Mouse (Mus musculus) MEL (cell line): ENCODE results near the gene Tnfrsf23. TPM values are rescaled to one million over a fixed set of nuclear protein-coding genes. Genes with fewer than 3 reads are reported as not detected.
"Not testable (repeated sequence)": the region's sequence is repeated elsewhere in the genome, so short reads cannot be mapped to it uniquely, and the experiment has no call there.

Source experiments
- DNase-seq: peaks from one replicate; pipeline ENCODE4 v3.0.0; 2011; ENCODE audit warnings: low read depth, low spot score
- H3K27ac ChIP-seq: 2 replicates; pipeline ENCODE4 v1.5.1; 2012; ENCODE audit warnings: low read depth, mild to moderate bottlenecking, control low read depth, low read length, moderate library complexity; ENCODE audit not compliant: control insufficient read depth
- H3K27me3 ChIP-seq, 2 experiments: fragments of 150-350 bp in 1 of 2; sonication (generic) in 1 of 2; 2 replicates each; pipeline ENCODE4 v1.6.1; 2012; ENCODE audit warnings: low read length in 2 of 2, mild to moderate bottlenecking in 2 of 2, improper control_type of control experiment in 1 of 2, moderate library complexity in 1 of 2; ENCODE audit not compliant: insufficient read depth in 2 of 2, control insufficient read depth in 1 of 2
- H3K36me3 ChIP-seq, 2 experiments: 2 replicates each; pipeline ENCODE4 v1.6.1; 2012 to 2014; ENCODE audit warnings: low read length in 2 of 2, improper control_type of control experiment in 1 of 2, inconsistent platforms in 1 of 2, mild to moderate bottlenecking in 1 of 2; ENCODE audit not compliant: insufficient read depth in 2 of 2, control insufficient read depth in 1 of 2
- H3K4me1 ChIP-seq, 2 experiments: fragments of 150-350 bp in 1 of 2; sonication (generic) in 1 of 2; 2 replicates each; pipeline ENCODE4 v1.6.1; 2012; ENCODE audit warnings: low read length in 2 of 2, improper control_type of control experiment in 1 of 2, mild to moderate bottlenecking in 1 of 2; ENCODE audit not compliant: insufficient read depth in 2 of 2, control insufficient read depth in 1 of 2
- H3K4me3 ChIP-seq, 2 experiments: fragments of 150-350 bp in 1 of 2; sonication (generic) in 1 of 2; 2 replicates each; pipeline ENCODE4 v1.5.1; 2012; ENCODE audit warnings: low read depth in 2 of 2, low read length in 2 of 2, mild to moderate bottlenecking in 2 of 2, moderate library complexity in 2 of 2, control low read depth in 1 of 2, improper control_type of control experiment in 1 of 2; ENCODE audit not compliant: control insufficient read depth in 1 of 2, insufficient read depth in 1 of 2
- H3K79me2 ChIP-seq: 2 replicates; pipeline ENCODE4 v1.6.1; 2012; ENCODE audit warnings: mild to moderate bottlenecking, low read length, moderate library complexity; ENCODE audit not compliant: control insufficient read depth, poor library complexity, insufficient read depth
- H3K9ac ChIP-seq: 2 replicates; pipeline ENCODE4 v1.6.1; 2012; ENCODE audit warnings: low read depth, mild to moderate bottlenecking, control low read depth, low read length, moderate library complexity; ENCODE audit not compliant: control insufficient read depth, poor library complexity, severe bottlenecking
- H3K9me3 ChIP-seq: fragments of 150-350 bp; sonication (generic); replicated peaks from 2 replicates; pipeline ENCODE4 v1.6.1; 2012; ENCODE audit warnings: mild to moderate bottlenecking, low read length, improper control_type of control experiment, moderate library complexity; ENCODE audit not compliant: insufficient read depth
- BHLHE40 ChIP-seq: IDR thresholded peaks from 2 replicates; pipeline ENCODE4 v1.6.1; 2012; ENCODE audit warnings: low read depth, mild to moderate bottlenecking, inconsistent platforms, low read length, improper control_type of control experiment, borderline replicate concordance
- CHD1 ChIP-seq: IDR thresholded peaks from 2 replicates; pipeline ENCODE4 v1.6.1; 2012; ENCODE audit warnings: low read depth, mild to moderate bottlenecking, inconsistent platforms, low read length, improper control_type of control experiment
- HCFC1 ChIP-seq: IDR thresholded peaks from 2 replicates; pipeline ENCODE4 v1.6.1; 2012; ENCODE audit warnings: low read depth, mild to moderate bottlenecking, inconsistent platforms, low read length, improper control_type of control experiment, moderate library complexity
- KAT2A ChIP-seq: conservative IDR thresholded peaks from 2 replicates; pipeline ENCODE4 v1.6.1; 2012; ENCODE audit warnings: low read depth, low read length, improper control_type of control experiment, inconsistent platforms
- MAFK ChIP-seq: IDR thresholded peaks from 2 replicates; pipeline ENCODE4 v1.6.1; 2011; ENCODE audit warnings: low read depth, mild to moderate bottlenecking, low read length, improper control_type of control experiment, borderline replicate concordance
- POLR2A ChIP-seq, 2 experiments: IDR thresholded peaks; 2 replicates each; pipeline ENCODE4 v1.6.1; 2011 to 2012; ENCODE audit warnings: low read length in 2 of 2, mild to moderate bottlenecking in 2 of 2, control low read depth in 1 of 2, improper control_type of control experiment in 1 of 2, low read depth in 1 of 2, moderate library complexity in 1 of 2; ENCODE audit not compliant: control insufficient read depth in 1 of 2, insufficient read depth in 1 of 2, poor library complexity in 1 of 2
- POLR2AphosphoS2 ChIP-seq: IDR thresholded peaks from 2 replicates; pipeline ENCODE4 v1.6.1; 2011; ENCODE audit warnings: low read length, improper control_type of control experiment
- POLR2AphosphoS5 ChIP-seq: IDR thresholded peaks from 2 replicates; pipeline ENCODE4 v1.6.1; 2012; ENCODE audit warnings: low read depth, borderline replicate concordance, mild to moderate bottlenecking, inconsistent platforms, low read length, moderate library complexity, mixed read lengths
- RAD21 ChIP-seq: IDR thresholded peaks from 2 replicates; pipeline ENCODE4 v1.6.1; 2011; ENCODE audit warnings: mild to moderate bottlenecking, low read depth, low read length, improper control_type of control experiment
- TAL1 ChIP-seq: IDR thresholded peaks from 2 replicates; pipeline ENCODE4 v1.6.1; 2012; ENCODE audit warnings: mild to moderate bottlenecking, inconsistent platforms, low read length, moderate library complexity, mixed read lengths
- TBP ChIP-seq: IDR thresholded peaks from 2 replicates; pipeline ENCODE4 v1.8.0; 2011; ENCODE audit warnings: low read depth, low read length, improper control_type of control experiment
- USF1 ChIP-seq: IDR thresholded peaks from 2 replicates; pipeline ENCODE4 v1.6.1; 2014; ENCODE audit warnings: low read depth, mild to moderate bottlenecking, inconsistent platforms, low read length, improper control_type of control experiment, moderate library complexity
- ZKSCAN1 ChIP-seq: IDR thresholded peaks from 2 replicates; pipeline ENCODE4 v1.6.1; 2012; ENCODE audit warnings: low read depth, mild to moderate bottlenecking, inconsistent platforms, low read length, improper control_type of control experiment, moderate library complexity
- polyA plus RNA-seq, 2 experiments: library from polyadenylated mRNA; stranded (reverse) in 1 of 2; unstranded in 1 of 2; fragments of >175 nt in 1 of 2; fragments of >200 nt in 1 of 2; gene quantifications; 2 replicates each; pipeline versions ENCODE4 v1.2.1 to v1.2.4; 2012; ENCODE audit warnings: low replicate concordance in 2 of 2, low read depth in 1 of 2; ENCODE audit not compliant: insufficient read length in 2 of 2, insufficient read depth in 1 of 2, missing spikeins in 1 of 2
- total RNA-seq: library from RNA; depleted of rRNA; stranded (reverse); fragments of 300-350 nt; gene quantifications from 2 replicates; pipeline ENCODE4 v1.2.3, GENCODE M21; 2012

Gene Tnfrsf23
- total and polyA plus RNA-seq, 3 experiments = not detected

DNA sequence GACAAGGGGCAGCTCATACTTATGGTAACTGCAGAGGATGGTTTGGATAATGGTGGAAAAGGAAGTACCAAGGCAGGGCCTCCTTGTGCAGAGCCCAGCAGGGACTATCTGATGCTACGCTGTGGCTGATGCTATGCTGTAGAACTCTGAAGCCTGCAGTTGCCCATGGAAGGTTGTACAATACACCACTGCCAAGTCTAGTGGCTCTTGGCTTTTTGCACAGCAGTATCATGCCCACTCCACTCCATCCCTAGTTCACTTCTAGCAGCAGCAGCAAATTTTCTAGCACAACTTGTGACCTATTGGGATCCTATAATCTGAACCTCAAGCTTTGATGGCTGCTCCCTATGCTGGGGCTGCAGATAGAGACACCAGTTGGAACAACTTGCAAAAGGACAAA is 4.1 kb downstream of the Tnfrsf23 start:
- Histone ChIP-seq H3K79me2 (no peaks in the 10 kb centered on the region), H3K9ac (no peak overlapping the region), H3K27me3 (no peaks in the 10 kb centered on the region), H3K4me1 (peaks cover 0 to 4% of the 10 kb centered on the region in 2 experiments; a peak in 1 of 4 replicates), H3K9me3 (no peaks in the 10 kb centered on the region), H3K36me3 (no peaks in the 10 kb centered on the region; a peak in 1 of 4 replicates), H3K27ac (no peak overlapping the region), H3K4me3 (no peak overlapping the region)
- TF ChIP-seq POLR2A (IDR thresholded peaks at IDR 0.05; ENCODE audit: control insufficient read depth in 1 of 2, insufficient read depth in 1 of 2, low read depth in 1 of 2, low read length in 2 of 2, poor library complexity in 1 of 2) = no peak
- TF ChIP-seq POLR2AphosphoS5 = no peak
- TF ChIP-seq BHLHE40 = no peak
- TF ChIP-seq KAT2A = no peak
- TF ChIP-seq TAL1 = no peak
- TF ChIP-seq POLR2AphosphoS2 = no peak
- no peak for TF ChIP-seq CHD1
- TF ChIP-seq TBP = no peak
- no peak for TF ChIP-seq USF1
- TF ChIP-seq ZKSCAN1 = no peak
- no peak for TF ChIP-seq MAFK
- no peak for TF ChIP-seq RAD21
- no peak for TF ChIP-seq HCFC1
- DNase-seq = no peak

DNA sequence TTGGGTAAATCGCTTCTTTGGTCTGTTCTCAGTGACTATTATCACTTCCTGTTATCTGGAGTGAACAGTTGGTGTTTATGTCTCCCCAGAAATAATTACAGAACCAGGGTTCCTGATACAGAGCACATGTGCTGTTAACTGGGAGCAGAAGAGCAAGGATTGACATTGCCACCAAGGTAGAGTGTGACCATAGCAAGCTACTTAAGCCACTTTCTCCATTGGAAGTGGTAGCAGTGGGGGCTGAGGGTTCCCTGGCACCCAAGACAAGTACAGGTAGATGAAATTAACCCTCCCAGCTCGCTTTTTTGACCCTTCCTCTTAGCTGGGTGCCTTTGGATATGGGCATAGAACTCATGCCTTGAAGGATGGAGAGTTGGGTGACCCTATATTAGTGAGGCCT is 4.8 kb downstream of the Tnfrsf23 start:
- H3K4me1 ChIP-seq, H3K27ac ChIP-seq, H3K4me3 ChIP-seq, H3K27me3 ChIP-seq, H3K9me3 ChIP-seq, H3K36me3 ChIP-seq, H3K9ac ChIP-seq, H3K79me2 ChIP-seq, DNase-seq: not testable (repeated sequence)

DNA sequence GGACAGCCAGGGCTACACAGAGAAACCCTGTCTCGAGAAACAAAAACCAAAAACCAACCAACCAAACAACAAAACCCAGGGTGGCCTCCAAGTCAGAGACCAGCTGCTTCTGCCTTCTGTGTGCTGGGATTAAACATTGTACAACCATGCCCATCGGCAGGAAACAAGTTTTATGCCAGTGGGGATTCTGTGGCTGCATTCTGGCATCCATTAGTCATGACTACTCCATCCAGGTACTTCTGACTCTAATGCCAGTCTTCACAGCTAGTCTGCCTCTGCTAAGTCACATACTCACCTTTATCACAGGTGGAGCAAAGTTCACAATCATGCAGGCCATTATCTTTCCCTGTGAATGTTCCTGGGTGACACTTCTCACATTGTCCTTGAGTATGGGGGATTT is 6.0 kb downstream of the Tnfrsf23 start:
- H3K9ac ChIP-seq, DNase-seq, H3K27ac ChIP-seq: not testable (repeated sequence)

More for the DNA sequence above, 6.0 kb downstream of the Tnfrsf23 start:
- not testable (repeated sequence) for H3K27me3 ChIP-seq, H3K79me2 ChIP-seq, H3K36me3 ChIP-seq, H3K4me3 ChIP-seq, H3K9me3 ChIP-seq, H3K4me1 ChIP-seq
